Mouse (Mus musculus): ENCODE data around the gene Nfkbiz. TPM values are rescaled to one million over a fixed set of nuclear protein-coding genes. Genes with fewer than 3 reads are reported as not detected.
"Not testable (repeated sequence)": the region's sequence is repeated elsewhere in the genome, so short reads cannot be mapped to it uniquely, and the experiment has no call there.

The Nfkbiz gene
- polyA plus RNA-seq, 1 experiment, result 5.1 TPM

- Histone ChIP-seq H3K27ac (ENCODE audit: insufficient read depth, low read length) (no peak overlapping the region), H3K4me1 (ENCODE audit: control insufficient read depth, insufficient read depth, low read length) (no peaks in the 10 kb centered on the region), H3K27me3 (ENCODE audit: control insufficient read depth, insufficient read depth, low read length) (no peaks in the 10 kb centered on the region), H3K4me3 (replicated peaks; ENCODE audit: insufficient read depth, low read depth, low read length) (no peak overlapping the region)
- DNase-seq, result no peak
- WGBS, result 89% methylated on average over 6 of the region's 6 CpGs
- TF ChIP-seq POLR2A (IDR thresholded peaks at IDR 0.05; ENCODE audit: borderline replicate concordance, insufficient read depth, low read length) (no peak), CTCF (IDR thresholded peaks at IDR 0.05; ENCODE audit: borderline replicate concordance, insufficient read depth, low read depth, low read length) (no peak)
Measured at GRCm38 (mm10) chr16:55841506-55841905, 2.8 kb upstream of the Nfkbiz start.

- 11% methylated on average over 3 of the region's 3 CpGs for WGBS
- TF ChIP-seq POLR2A (IDR thresholded peaks at IDR 0.05; ENCODE audit: borderline replicate concordance, insufficient read depth, low read length) (no peak), CTCF (IDR thresholded peaks at IDR 0.05; ENCODE audit: borderline replicate concordance, insufficient read depth, low read depth, low read length) (no peak)
- Histone ChIP-seq H3K4me1 (ENCODE audit: control insufficient read depth, insufficient read depth, low read length) (no peaks in the 10 kb centered on the region), H3K27ac (ENCODE audit: insufficient read depth, low read length) (peak overlapping the region; percentile 78; the same call in 1 of the 2 replicates), H3K4me3 (replicated peaks; ENCODE audit: insufficient read depth, low read depth, low read length) (peak overlapping the region; percentile 91), H3K27me3 (ENCODE audit: control insufficient read depth, insufficient read depth, low read length) (no peaks in the 10 kb centered on the region)
- no peak for DNase-seq
Measured at GRCm38 (mm10) chr16:55838129-55838509, 580 bp downstream of the Nfkbiz start.

- H3K27ac ChIP-seq (ENCODE audit: insufficient read depth, low read length); H3K4me1 ChIP-seq (ENCODE audit: control insufficient read depth, insufficient read depth, low read length); H3K27me3 ChIP-seq (ENCODE audit: control insufficient read depth, insufficient read depth, low read length); DNase-seq; H3K4me3 ChIP-seq (replicated peaks; ENCODE audit: insufficient read depth, low read depth, low read length): not testable (repeated sequence)
- WGBS, result 88% methylated on average over 8 of the region's 8 CpGs
Measured at GRCm38 (mm10) chr16:55837653-55838052, 1.0 kb downstream of the Nfkbiz start.

- H3K27ac ChIP-seq (ENCODE audit: insufficient read depth, low read length), result no peak overlapping the region
- H3K27me3 ChIP-seq (ENCODE audit: control insufficient read depth, insufficient read depth, low read length), result no peaks in the 10 kb centered on the region
- WGBS, result 79% methylated on average over 2 of the region's 2 CpGs
- TF ChIP-seq CTCF (IDR thresholded peaks at IDR 0.05; ENCODE audit: borderline replicate concordance, insufficient read depth, low read depth, low read length), result no peak
- no peak for TF ChIP-seq POLR2A (IDR thresholded peaks at IDR 0.05; ENCODE audit: borderline replicate concordance, insufficient read depth, low read length)
- no peak for DNase-seq
- no peaks in the 10 kb centered on the region for H3K4me1 ChIP-seq (ENCODE audit: control insufficient read depth, insufficient read depth, low read length)
- no peak overlapping the region for H3K4me3 ChIP-seq (replicated peaks; ENCODE audit: insufficient read depth, low read depth, low read length)
Measured at GRCm38 (mm10) chr16:55837168-55837567, 1.5 kb downstream of the Nfkbiz start.

- no peak for TF ChIP-seq CTCF (IDR thresholded peaks at IDR 0.05; ENCODE audit: borderline replicate concordance, insufficient read depth, low read depth, low read length)
- no peak for TF ChIP-seq POLR2A (IDR thresholded peaks at IDR 0.05; ENCODE audit: borderline replicate concordance, insufficient read depth, low read length)
- Histone ChIP-seq H3K4me1 (ENCODE audit: control insufficient read depth, insufficient read depth, low read length) (no peaks in the 10 kb centered on the region), H3K27me3 (ENCODE audit: control insufficient read depth, insufficient read depth, low read length) (no peaks in the 10 kb centered on the region), H3K27ac (ENCODE audit: insufficient read depth, low read length) (no peak overlapping the region), H3K4me3 (replicated peaks; ENCODE audit: insufficient read depth, low read depth, low read length) (no peak overlapping the region)
- no peak for DNase-seq
Measured at GRCm38 (mm10) chr16:55835798-55836197, 2.9 kb downstream of the Nfkbiz start.

GRCm38 (mm10) chr16:55832617-55833016 lies 6.1 kb downstream of the Nfkbiz start:
- WGBS, result 45% methylated on average over 8 of the region's 8 CpGs
- Histone ChIP-seq H3K4me3 (replicated peaks; ENCODE audit: insufficient read depth, low read depth, low read length) (no peak overlapping the region), H3K27me3 (ENCODE audit: control insufficient read depth, insufficient read depth, low read length) (no peaks in the 10 kb centered on the region), H3K4me1 (ENCODE audit: control insufficient read depth, insufficient read depth, low read length) (no peaks in the 10 kb centered on the region), H3K27ac (ENCODE audit: insufficient read depth, low read length) (no peak overlapping the region)
- TF ChIP-seq CTCF (IDR thresholded peaks at IDR 0.05; ENCODE audit: borderline replicate concordance, insufficient read depth, low read depth, low read length), result no peak
- no peak for TF ChIP-seq POLR2A (IDR thresholded peaks at IDR 0.05; ENCODE audit: borderline replicate concordance, insufficient read depth, low read length)
- no peak for DNase-seq

- Histone ChIP-seq H3K4me3 (replicated peaks; ENCODE audit: insufficient read depth, low read depth, low read length) (no peak overlapping the region), H3K27ac (ENCODE audit: insufficient read depth, low read length) (no peak overlapping the region), H3K4me1 (ENCODE audit: control insufficient read depth, insufficient read depth, low read length) (no peaks in the 10 kb centered on the region), H3K27me3 (ENCODE audit: control insufficient read depth, insufficient read depth, low read length) (no peaks in the 10 kb centered on the region)
- 93% methylated on average over 6 of the region's 6 CpGs for WGBS
- TF ChIP-seq POLR2A (IDR thresholded peaks at IDR 0.05; ENCODE audit: borderline replicate concordance, insufficient read depth, low read length) (no peak), CTCF (IDR thresholded peaks at IDR 0.05; ENCODE audit: borderline replicate concordance, insufficient read depth, low read depth, low read length) (no peak)
- no peak for DNase-seq
Measured at GRCm38 (mm10) chr16:55832040-55832439, 6.7 kb downstream of the Nfkbiz start.

GRCm38 (mm10) chr16:55831451-55831850 lies 7.2 kb downstream of the Nfkbiz start:
- Histone ChIP-seq H3K4me1 (ENCODE audit: control insufficient read depth, insufficient read depth, low read length) (no peaks in the 10 kb centered on the region), H3K4me3 (replicated peaks; ENCODE audit: insufficient read depth, low read depth, low read length) (no peak overlapping the region), H3K27ac (ENCODE audit: insufficient read depth, low read length) (no peak overlapping the region), H3K27me3 (ENCODE audit: control insufficient read depth, insufficient read depth, low read length) (no peaks in the 10 kb centered on the region)
- 96% methylated on average over 1 of the region's 1 CpGs for WGBS
- DNase-seq, result no peak
- TF ChIP-seq CTCF (IDR thresholded peaks at IDR 0.05; ENCODE audit: borderline replicate concordance, insufficient read depth, low read depth, low read length) (no peak), POLR2A (IDR thresholded peaks at IDR 0.05; ENCODE audit: borderline replicate concordance, insufficient read depth, low read length) (no peak)

Measured in cerebellum, adult 2 months (tissue).